Mouse (Mus musculus) kidney, adult 11 months (tissue): ENCODE data around the gene Papss1.
"Not testable (repeated sequence)": the region's sequence is repeated elsewhere in the genome, so short reads cannot be mapped to it uniquely, and the experiment has no call there.

Source experiments
- DNase-seq: peaks from one replicate; pipeline ENCODE4 v3.0.0; 2022

Gene Papss1

GRCm38 (mm10) chr3:131564430-131565256 is at the start of gene Papss1:
Gene Papss1 (plus strand): TSS chr3:131564768.
- DNase-seq: peak; percentile 100

- DNase-seq: peak; percentile 56
Measured at GRCm38 (mm10) chr3:131516332-131516999, 48.1 kb upstream of the Papss1 start.

- DNase-seq: no peak
Measured at GRCm38 (mm10) chr3:131517756-131518155, 46.8 kb upstream of the Papss1 start.

- DNase-seq: no peak
Measured at GRCm38 (mm10) chr3:131521206-131521605, 43.4 kb upstream of the Papss1 start.

- no peak for DNase-seq
Measured at GRCm38 (mm10) chr3:131522243-131522642, 42.3 kb upstream of the Papss1 start.

- no peak for DNase-seq
Measured at GRCm38 (mm10) chr3:131523749-131524148, 40.8 kb upstream of the Papss1 start.

GRCm38 (mm10) chr3:131524210-131524609 is 40.4 kb upstream of the Papss1 start:
- DNase-seq: no peak

- no peak for DNase-seq
Measured at GRCm38 (mm10) chr3:131524779-131525178, 39.8 kb upstream of the Papss1 start.

- no peak for DNase-seq
Measured at GRCm38 (mm10) chr3:131525229-131525628, 39.3 kb upstream of the Papss1 start.

- DNase-seq: no peak
Measured at GRCm38 (mm10) chr3:131541244-131541942, 23.2 kb upstream of the Papss1 start.

GRCm38 (mm10) chr3:131547562-131547961 is 17.0 kb upstream of the Papss1 start:
- DNase-seq: not testable (repeated sequence)

GRCm38 (mm10) chr3:131550046-131550445 is 14.5 kb upstream of the Papss1 start:
- no peak for DNase-seq

GRCm38 (mm10) chr3:131552349-131553254 is 12.0 kb upstream of the Papss1 start:
- DNase-seq: peak; percentile 9

- DNase-seq: no peak
Measured at GRCm38 (mm10) chr3:131555771-131556170, 8.8 kb upstream of the Papss1 start.

- DNase-seq: no peak
Measured at GRCm38 (mm10) chr3:131561591-131561990, 3.0 kb upstream of the Papss1 start.

GRCm38 (mm10) chr3:131565257-131565610 is 666 bp downstream of the Papss1 start:
- no peak for DNase-seq

GRCm38 (mm10) chr3:131566281-131566680 is 1.7 kb downstream of the Papss1 start:
- no peak for DNase-seq

- no peak for DNase-seq
Measured at GRCm38 (mm10) chr3:131570506-131570905, 5.9 kb downstream of the Papss1 start.

GRCm38 (mm10) chr3:131573555-131573954 is 9.0 kb downstream of the Papss1 start:
- DNase-seq: peak; percentile 69

- DNase-seq: no peak
Measured at GRCm38 (mm10) chr3:131578434-131579104, 14.0 kb downstream of the Papss1 start.

GRCm38 (mm10) chr3:131580040-131580439 is 15.5 kb downstream of the Papss1 start:
- DNase-seq: no peak

- DNase-seq: peak; percentile 36
Measured at GRCm38 (mm10) chr3:131581096-131581495, 16.5 kb downstream of the Papss1 start.
